Mouse (Mus musculus): ENCODE results near the gene Trpm8.

DNA sequence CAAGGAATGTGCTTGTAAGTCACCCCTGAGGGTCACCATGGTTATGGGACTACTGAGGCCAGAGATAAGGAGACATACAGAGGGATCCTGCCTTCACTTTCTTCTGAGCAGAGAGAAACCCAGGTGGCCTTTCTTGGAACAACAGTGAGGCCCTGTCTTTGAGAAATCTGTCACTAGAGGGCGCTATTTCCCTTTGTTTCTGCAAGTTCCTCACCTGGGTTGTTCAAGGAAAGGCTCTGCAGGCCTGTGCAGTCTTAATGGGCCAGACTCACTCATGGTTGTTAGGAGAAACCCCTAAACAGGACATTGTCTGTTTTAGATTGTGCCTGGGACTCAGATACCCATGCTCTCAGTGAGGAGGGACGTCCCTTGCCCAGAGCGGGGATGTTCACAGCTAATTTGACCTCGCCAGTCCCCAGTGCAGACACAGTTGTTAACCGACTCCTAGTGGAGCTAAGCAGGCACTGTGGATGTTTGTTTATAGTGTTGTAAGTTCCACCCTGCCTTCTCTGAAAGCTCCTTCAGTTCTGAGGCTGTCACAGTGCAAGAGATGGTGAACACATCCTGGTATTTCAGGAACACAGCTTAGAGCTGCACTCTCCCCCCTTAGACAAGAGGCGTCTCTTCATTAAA is 80.1 kb downstream of the Trpm8 start:
- TF ChIP-seq CTCF (IDR thresholded peaks at IDR 0.05; ENCODE audit: extremely low read depth, insufficient read length, insufficient replicate concordance, low read depth, low read length) (peak; percentile 53; the same call in 1 of the 2 replicates), POLR2A (IDR thresholded peaks at IDR 0.05; ENCODE audit: low read depth, low read length) (no peak)
